Mouse (Mus musculus) kidney, adult 18-20 months (tissue): ENCODE results near the gene Abhd11.
"Not testable (repeated sequence)": the region's sequence is repeated elsewhere in the genome, so short reads cannot be mapped to it uniquely, and the experiment has no call there.

Source experiments
- DNase-seq: peaks from one replicate; pipeline ENCODE4 v3.0.0; 2021

The Abhd11 gene

DNA sequence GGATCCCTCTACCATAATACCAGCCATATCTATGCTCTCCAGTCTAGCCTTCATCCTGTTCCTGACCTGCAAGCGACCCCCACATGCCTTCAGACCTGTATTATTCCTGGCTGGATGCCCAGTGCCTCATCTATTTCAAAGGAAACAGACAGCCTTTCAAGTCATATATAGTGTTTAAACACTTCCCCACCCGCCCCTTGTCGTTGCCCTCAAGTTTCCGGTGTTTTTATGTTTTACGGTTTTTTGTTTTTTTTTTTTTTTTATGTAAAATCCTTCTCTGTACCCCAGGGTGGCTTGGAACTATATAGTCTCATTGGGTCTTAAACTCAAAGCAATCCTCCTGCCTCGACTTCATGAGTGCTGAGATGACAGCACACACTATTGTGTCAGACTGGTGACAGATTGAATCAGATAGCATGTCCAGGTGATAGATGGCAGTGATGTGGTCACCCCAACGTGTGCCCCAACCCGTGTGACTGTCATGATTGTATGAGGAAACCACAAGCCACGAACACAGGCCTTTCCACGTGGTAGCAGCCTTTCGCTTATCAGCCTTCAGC is 15.8 kb downstream of the Abhd11 start:
- no peak for DNase-seq

DNA sequence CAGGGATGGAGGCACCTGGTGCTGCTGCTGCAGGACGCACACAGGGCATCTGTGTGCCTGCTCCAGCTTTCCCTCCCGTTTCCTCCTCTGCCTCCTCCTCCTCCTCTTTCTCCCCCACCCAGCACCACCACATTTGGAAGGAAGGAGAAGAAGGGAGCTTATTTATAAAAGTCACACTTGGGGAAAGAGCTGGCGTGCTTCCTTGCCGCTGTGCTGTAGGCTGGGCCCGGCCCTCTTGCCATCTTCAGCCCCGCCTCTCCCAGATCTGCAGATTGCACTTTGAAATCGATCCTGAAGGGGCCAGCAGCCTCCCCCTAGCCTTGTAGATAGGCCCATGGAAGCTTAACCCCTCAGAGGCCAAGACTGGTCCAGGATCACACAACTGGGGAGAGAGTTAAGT is 16.9 kb downstream of the Abhd11 start:
- DNase-seq: no peak

DNA sequence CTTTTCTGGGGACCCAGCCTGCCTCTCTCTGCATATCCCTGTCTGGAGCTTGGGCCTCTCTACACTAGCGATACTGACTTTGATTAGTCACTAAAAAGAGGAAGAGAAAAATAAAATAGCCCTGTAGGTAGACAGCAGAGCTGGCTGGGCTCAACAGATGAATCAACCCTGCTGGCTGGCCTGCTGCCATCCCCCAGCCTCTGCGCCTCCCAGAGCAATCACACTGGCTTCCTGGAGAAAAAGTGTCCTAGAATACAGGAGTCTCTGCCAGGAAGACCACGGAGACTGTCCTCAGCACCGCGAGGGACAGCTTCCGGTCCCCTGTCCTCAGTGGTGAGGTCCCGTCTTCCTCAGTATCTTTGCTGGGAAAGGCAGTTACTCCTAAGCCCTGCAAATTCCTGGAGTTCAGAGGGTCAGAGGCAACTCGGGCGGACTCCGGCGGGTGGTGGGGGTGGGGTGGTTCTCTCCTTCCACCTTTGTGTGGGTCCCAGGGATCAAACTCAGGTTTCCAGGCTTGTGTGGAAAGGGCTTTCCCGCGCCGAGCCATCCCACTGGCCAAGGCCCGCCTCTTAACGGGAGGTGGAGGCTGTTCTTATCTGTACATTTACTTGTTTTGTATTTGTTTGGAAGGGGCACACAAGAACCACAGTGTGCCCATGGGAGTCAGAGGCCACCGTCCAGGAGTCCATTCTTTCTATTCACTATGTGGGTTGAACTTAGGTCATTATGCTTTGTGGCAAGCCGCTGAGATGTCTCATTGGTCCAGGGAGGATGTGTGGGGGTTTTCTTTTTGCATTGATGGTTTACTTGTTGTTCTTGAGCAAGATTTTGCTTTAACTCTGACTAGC is 20.3 kb downstream of the Abhd11 start:
- DNase-seq: peak; percentile 42

DNA sequence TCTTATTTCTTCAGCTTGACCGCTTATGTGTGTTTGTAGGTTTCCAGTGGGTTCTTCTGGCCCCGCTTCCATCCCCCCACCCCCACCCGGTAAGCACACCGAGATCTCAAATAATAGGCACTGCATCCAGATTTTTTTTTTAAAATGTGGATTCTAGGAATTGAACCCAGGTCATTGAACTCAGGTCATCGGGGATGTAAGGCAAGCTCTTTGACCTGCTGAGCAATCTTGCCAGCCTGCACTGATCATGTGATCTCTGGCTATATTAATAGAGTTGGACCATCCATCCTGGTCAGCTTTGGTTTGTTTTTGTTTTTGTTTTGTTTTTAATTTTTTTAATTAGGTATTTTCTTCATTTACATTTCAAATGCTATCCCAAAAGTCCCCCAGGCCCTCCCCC is 23.6 kb downstream of the Abhd11 start:
- DNase-seq: no peak

DNA sequence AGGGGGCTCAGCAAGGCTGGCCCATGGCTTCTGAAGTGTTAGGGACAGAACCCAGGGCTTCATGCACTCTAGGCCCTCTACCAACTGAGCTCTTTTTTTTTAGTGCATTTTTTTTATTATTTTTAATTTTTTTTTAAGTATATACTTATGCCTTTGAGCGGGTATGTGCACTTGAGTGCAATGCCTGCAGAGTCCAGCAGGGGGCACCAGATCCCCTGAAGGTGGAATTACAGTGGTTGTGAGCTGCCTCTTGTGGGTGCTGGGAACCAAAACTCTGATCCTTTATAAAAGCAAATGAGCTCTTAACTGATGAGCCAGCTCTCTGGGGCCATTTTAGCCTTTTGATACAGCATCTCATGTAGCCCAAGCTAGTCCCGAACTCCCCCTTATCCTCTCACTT is 25.6 kb downstream of the Abhd11 start:
- DNase-seq: no peak

DNA sequence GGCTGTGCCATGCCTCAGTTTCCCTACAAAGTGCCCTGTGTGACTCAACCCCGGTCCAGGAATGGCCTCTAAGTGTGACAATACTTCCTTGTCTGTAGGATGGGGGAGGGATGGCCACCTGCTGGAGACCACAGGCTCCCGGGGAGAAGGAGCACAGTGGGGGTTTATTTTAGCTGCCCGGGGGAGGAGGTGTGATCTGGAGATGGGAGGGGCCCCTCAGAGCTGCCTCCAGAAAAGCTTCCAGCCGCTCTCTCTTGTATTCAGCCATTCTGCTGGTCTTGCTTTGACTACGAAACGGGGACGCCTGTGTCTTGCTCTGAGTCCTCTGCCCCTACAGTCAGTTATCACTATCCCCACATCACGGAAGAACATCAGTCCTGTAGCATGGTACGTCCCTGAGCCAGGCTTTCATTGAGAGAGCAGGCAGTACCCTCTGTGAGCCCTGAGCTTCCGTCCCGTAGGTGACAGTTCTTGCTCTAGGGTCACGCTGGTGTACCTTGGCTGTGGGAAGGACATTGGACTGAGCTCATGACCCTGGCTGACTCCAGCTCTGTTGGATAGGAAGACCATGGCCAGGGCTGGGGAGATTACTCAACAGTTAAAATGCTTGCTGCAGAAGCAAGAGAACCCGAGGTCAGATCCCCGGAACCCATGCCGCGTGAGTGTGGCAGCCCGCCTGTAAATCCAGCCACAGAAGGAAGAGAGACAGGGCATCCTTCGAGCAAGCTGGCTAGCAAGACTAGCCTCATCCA is 26.8 kb downstream of the Abhd11 start:
- DNase-seq: peak; percentile 26

DNA sequence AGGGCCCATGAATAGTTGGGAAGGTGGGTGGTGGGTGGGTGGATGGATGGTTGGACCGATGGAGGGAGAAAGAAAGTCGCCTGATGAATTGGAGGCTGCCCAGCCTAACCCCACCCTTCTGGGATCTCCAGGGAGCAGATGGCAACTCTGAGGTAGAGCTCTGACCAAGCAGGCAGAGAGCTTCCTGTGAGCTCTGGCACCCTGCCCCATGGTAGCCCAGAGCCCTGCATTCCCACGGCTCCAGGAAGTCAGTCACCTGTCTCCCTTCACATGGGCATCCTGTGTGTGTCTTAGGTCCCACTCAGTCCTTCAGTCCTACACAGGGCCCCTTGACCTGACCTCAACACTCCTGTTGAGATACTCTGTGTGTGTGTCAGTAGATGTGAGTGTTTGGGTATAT is 29.0 kb downstream of the Abhd11 start:
- DNase-seq: no peak

DNA sequence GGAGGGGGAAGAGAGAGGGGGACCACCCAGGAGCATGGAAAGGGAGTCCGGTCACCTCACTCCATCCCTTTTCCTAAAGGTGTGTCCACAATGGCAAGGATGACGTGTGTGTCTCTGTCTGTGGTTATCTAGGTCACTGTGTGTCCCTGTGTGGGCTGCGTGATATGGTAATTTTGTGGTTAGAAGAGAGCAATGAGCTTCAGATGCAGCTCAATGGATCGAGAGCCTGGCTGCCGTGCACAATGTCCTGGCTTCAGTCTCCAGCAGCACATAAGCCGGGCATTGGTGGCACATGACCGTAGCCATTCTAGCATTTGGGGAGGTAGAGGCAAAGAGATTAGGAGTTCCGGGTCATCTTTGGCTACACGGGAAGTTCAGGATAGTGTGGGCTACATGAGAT is 30.6 kb downstream of the Abhd11 start:
- DNase-seq: no peak

DNA sequence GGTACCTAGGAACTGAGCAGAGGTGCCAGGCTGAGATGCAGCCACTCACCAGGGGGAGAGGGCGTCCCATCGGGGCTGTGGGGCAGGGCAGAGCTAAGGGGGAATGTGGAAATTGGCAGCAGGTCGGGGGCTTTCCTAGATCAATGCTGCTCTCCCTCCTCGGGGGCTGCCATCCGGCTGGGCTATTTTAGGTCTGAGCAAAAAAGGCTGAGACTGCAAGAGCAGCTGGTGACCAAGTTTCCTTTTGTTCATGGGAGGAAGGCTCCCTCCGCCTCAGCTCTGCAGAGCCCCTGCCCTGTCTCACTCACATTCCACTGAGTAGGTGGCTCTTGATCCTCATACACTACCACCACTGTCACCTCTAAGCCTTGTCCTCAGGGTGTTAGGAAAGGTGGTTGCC is 31.1 kb downstream of the Abhd11 start:
- DNase-seq: no peak

DNA sequence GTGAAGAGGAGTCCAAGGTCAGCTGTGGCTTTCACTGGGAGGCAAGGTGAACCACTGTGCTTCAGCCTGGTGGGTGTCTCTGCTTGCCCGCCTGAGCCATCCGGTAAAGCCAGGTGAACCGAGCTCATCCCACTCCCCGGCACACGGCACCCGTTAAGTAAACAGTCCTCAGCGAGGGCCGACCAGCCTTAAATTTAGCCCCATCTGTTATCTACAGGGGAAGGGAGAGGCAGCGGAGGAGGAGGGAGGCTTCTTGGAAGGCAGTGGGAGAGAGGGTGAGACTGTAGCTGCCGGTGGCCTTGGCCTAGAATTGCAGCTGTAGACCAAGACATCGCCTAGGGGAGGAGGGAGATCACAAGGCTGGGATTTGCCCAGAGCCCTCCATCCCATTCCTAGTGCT is 31.8 kb downstream of the Abhd11 start:
- no peak for DNase-seq

DNA sequence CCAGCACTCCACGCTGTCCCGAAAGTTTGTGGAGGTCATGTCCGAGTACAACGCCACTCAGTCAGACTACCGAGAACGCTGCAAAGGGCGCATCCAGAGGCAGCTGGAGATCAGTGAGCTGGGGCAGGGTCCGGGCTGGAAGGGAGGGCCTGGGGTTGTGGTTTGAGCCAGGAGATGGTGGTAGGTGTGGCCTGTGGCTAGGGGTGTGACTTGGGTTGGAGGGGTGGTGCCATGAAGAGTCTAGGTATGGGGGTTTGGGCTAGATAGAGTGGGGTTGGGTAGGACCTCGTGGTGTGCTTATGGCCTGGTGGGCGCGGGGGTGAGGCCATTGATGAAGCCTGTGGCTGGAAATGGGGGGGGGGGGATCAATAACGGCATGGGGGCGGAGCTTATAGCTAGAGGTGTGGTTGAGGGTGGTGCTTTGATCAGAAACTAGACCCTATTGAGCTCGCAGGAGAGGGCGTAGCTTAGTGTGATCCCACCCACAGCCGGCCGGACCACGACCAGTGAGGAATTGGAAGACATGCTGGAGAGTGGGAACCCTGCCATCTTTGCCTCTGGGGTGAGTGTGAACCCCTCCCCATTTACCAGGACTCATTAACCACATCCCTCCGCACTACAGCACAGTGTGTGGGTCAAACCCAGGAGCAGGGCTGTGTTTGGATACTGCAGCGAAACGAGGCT is 33.3 kb downstream of the Abhd11 start:
- DNase-seq: no peak

DNA sequence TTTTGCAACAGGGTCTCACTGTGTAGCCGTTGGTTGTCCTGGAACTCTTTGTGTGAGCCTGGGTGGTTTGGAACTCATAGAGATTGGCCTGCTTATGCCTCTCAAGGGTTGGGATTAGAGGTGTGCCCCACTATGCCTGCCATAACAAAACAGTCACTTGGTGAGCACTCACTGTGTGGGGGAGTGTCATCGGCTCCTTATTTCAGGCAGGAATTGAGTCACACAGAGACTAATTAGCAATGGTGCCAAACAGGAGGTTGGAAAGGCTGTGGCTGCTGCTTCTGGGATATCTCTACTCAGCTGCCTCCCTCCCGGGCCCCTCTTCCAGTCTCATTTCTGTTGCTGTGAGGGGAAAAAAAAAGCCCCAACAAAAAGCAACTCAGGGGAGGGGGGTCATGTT is 35.6 kb downstream of the Abhd11 start:
- DNase-seq: no peak

DNA sequence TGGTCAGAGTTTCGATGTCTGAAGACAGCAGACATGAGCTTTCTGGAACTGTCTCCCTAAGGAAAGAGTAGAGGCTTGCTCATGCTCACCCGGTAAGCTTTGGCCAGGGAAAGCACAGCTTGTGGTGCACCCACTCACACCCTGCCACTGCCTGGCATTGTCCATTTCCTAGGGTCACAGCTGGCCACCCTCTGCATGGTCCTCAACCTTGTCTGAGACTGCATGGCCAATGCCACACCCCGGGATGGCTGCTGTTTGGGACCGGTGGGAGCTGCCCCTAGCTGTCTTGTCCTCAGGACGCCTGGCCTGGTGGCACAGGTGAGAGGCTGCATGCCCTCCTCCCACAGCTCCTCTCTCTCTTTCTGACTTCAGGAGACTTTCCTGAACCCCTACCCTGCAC is 39.6 kb downstream of the Abhd11 start:
- DNase-seq: no peak

DNA sequence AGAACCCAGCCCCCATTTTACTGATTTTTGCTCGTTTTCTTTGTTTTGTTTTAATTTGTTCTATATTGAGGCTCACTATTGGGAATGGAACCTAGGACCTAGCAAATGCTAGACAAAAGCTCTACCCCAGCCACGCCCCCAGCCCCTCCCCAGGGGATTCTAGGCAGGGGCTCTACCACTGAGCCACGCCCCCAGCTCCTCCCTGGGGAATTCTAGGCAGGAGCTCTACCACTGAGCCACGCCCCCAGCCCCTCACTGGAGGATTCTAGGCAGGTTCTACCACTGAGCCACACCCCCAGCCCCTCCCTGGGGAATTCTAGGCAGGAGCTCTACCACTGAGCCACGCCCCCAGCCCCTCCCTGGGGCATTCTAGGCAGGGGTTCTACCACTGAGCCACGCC is 40.3 kb downstream of the Abhd11 start:
- not testable (repeated sequence) for DNase-seq

DNA sequence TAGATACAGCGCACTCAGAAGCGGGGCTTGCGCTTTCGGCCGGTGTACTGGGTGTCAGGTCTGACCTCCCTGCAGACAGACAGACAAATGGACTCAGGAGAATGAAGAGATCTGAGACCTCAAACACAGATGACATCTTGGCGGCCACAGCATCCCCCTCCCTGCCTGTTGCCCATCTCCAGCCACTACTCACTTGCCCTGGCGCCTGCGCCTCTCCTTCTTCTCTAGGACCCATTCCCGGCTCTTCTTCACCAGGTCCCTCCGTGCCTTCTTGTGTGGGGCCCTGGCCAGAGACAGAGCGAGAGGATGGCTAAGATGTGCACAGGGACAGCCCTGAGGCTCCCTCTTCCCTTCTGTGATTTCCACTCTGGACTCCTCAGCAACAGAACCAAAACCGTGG is 44.4 kb downstream of the Abhd11 start:
- DNase-seq: no peak
